Mouse (Mus musculus) intestine, postnatal 0 days (tissue): ENCODE measurements around the gene Ptbp3. TPM values are rescaled to one million over a fixed set of nuclear protein-coding genes. Genes with fewer than 3 reads are reported as not detected.

Experiments used
- ATAC-seq: fragments of 200-750 bp; cut with Nextera tagmentation; 2 replicates; pipeline ENCODE4 v1.8.0; 2017; ENCODE audit warnings: mild to moderate bottlenecking, moderate TSS enrichment, moderate library complexity
- H3K27ac ChIP-seq: fragments of 300-500 bp; sonication (generic); 2 replicates; pipeline ENCODE4 v1.5.1; 2014; ENCODE audit warnings: mild to moderate bottlenecking, low read depth, low read length, moderate library complexity
- H3K27me3 ChIP-seq: fragments of 300-500 bp; sonication (generic); replicated peaks from 2 replicates; pipeline ENCODE4 v1.6.1; 2014; ENCODE audit warnings: low read length, mixed read lengths; ENCODE audit not compliant: control insufficient read depth, insufficient read depth
- H3K36me3 ChIP-seq: fragments of 300-500 bp; sonication (generic); 2 replicates; pipeline ENCODE4 v1.6.1; 2014; ENCODE audit warnings: mild to moderate bottlenecking, moderate library complexity; ENCODE audit not compliant: control insufficient read depth, insufficient read depth
- H3K4me1 ChIP-seq: fragments of 300-500 bp; sonication (generic); replicated peaks from 2 replicates; pipeline ENCODE4 v1.6.1; 2014; ENCODE audit warnings: antibody characterized with exemption, low read length, mixed read lengths; ENCODE audit not compliant: control insufficient read depth, insufficient read depth
- H3K4me2 ChIP-seq: fragments of 300-500 bp; sonication (generic); replicated peaks from 2 replicates; pipeline ENCODE4 v1.6.1; 2014; ENCODE audit warnings: low read depth, mild to moderate bottlenecking, moderate library complexity
- H3K4me3 ChIP-seq: fragments of 300-500 bp; sonication (generic); 2 replicates; pipeline ENCODE4 v1.5.1; 2014; ENCODE audit warnings: low read depth, low read length
- H3K9ac ChIP-seq: fragments of 300-500 bp; sonication (generic); 2 replicates; pipeline ENCODE4 v1.6.1; 2014; ENCODE audit warnings: mild to moderate bottlenecking, low read depth, low read length
- H3K9me3 ChIP-seq: fragments of 300-500 bp; sonication (generic); 2 replicates; pipeline ENCODE4 v1.6.1; 2016; ENCODE audit warnings: mixed run types; ENCODE audit not compliant: control insufficient read depth
- CTCF ChIP-seq: sonication (generic); IDR thresholded peaks from 2 replicates; pipeline ENCODE4 v1.5.1; 2016; ENCODE audit warnings: low read depth, mild to moderate bottlenecking, control low read depth, antibody characterized with exemption, moderate library complexity
- WGBS: fragments of 180-500 bp; shearing (Covaris S2); extraction: QIAGEN DNeasy Blood & Tissue Kit; methylation state at CpG from one replicate; pipeline ENCODE4 v1.1.7; 2014; 5-methylcytosine and 5-hydroxymethylcytosine counted together
- polyA plus RNA-seq: library from polyadenylated mRNA; unstranded; fragments of >200 nt; fragmentation: Nextera tagmentation; extraction: Ambion mirVana; gene quantifications from 2 replicates; pipeline ENCODE4 v1.2.1, GENCODE M21; 2015

Ptbp3 gene
- polyA plus RNA-seq, 1 experiment from 2014 or later = 67.9 TPM

GRCm38 (mm10) chr4:59535624-59536023 is 13.5 kb downstream of the Ptbp3 start:
- Histone ChIP-seq H3K9ac (no peak overlapping the region), H3K36me3 (0 out of 2 replicates have a peak, but pooled peaks cover 3% of the 10 kb centered on the region), H3K4me1 (no peaks in the 10 kb centered on the region), H3K4me3 (no peak overlapping the region), H3K27me3 (no peaks in the 10 kb centered on the region), H3K4me2 (no peak overlapping the region), H3K27ac (no peak overlapping the region), H3K9me3 (no peaks in the 10 kb centered on the region)
- no peak for ATAC-seq
- TF ChIP-seq CTCF = no peak

- no peaks in the 10 kb centered on the region for H3K27me3 ChIP-seq
- no peaks in the 10 kb centered on the region for H3K36me3 ChIP-seq
- TF ChIP-seq CTCF = no peak
- no peak overlapping the region for H3K4me3 ChIP-seq
- H3K9me3 ChIP-seq = no peaks in the 10 kb centered on the region
- no peak for ATAC-seq
- WGBS = 73% methylated on average over 2 of the region's 2 CpGs
- no peak overlapping the region for H3K9ac ChIP-seq
- no peak overlapping the region for H3K27ac ChIP-seq
- no peak overlapping the region for H3K4me2 ChIP-seq
- H3K4me1 ChIP-seq = peaks cover 4% of the 10 kb centered on the region; the same call in 1 of the 2 replicates
Measured at GRCm38 (mm10) chr4:59533268-59533667, 15.9 kb downstream of the Ptbp3 start.

- TF ChIP-seq CTCF = no peak
- WGBS = 73% methylated on average over 1 of the region's 1 CpGs
- peak; percentile 74 for ATAC-seq
Measured at GRCm38 (mm10) chr4:59531172-59531571, 18.0 kb downstream of the Ptbp3 start.

GRCm38 (mm10) chr4:59527470-59527869 is 21.7 kb downstream of the Ptbp3 start:
- 60% methylated on average over 3 of the region's 3 CpGs for WGBS
- peaks cover 11% of the 10 kb centered on the region for H3K36me3 ChIP-seq

More at GRCm38 (mm10) chr4:59531172-59531571, 18.0 kb downstream of the Ptbp3 start:
- Histone ChIP-seq H3K4me3 (no peak overlapping the region), H3K27ac (no peak overlapping the region), H3K9ac (no peak overlapping the region), H3K4me2 (no peak overlapping the region), H3K9me3 (no peaks in the 10 kb centered on the region), H3K27me3 (no peaks in the 10 kb centered on the region), H3K36me3 (no peaks in the 10 kb centered on the region), H3K4me1 (peaks cover 4% of the 10 kb centered on the region; the same call in 1 of the 2 replicates)

GRCm38 (mm10) chr4:59526728-59527127 is 22.4 kb downstream of the Ptbp3 start:
- 28% methylated on average over 2 of the region's 2 CpGs for WGBS
- Histone ChIP-seq H3K4me3 (no peak overlapping the region), H3K27me3 (no peaks in the 10 kb centered on the region), H3K27ac (no peak overlapping the region), H3K4me2 (no peak overlapping the region), H3K36me3 (peaks cover 11% of the 10 kb centered on the region), H3K9ac (no peak overlapping the region), H3K9me3 (no peaks in the 10 kb centered on the region), H3K4me1 (peaks cover 4% of the 10 kb centered on the region; the same call in 1 of the 2 replicates)
- no peak for ATAC-seq
- no peak for TF ChIP-seq CTCF

More at GRCm38 (mm10) chr4:59527470-59527869, 21.7 kb downstream of the Ptbp3 start:
- H3K4me1 ChIP-seq = peaks cover 4% of the 10 kb centered on the region; the same call in 1 of the 2 replicates
- H3K27ac ChIP-seq = no peak overlapping the region
- H3K9ac ChIP-seq = no peak overlapping the region
- H3K9me3 ChIP-seq = no peaks in the 10 kb centered on the region
- no peak; the same call in 1 of the 2 replicates for ATAC-seq
- H3K4me3 ChIP-seq = no peak overlapping the region
- H3K4me2 ChIP-seq = no peak overlapping the region
- no peaks in the 10 kb centered on the region for H3K27me3 ChIP-seq
- no peak for TF ChIP-seq CTCF

- ATAC-seq = no peak
- Histone ChIP-seq H3K9ac (no peak overlapping the region), H3K36me3 (peaks cover 11% of the 10 kb centered on the region), H3K9me3 (no peaks in the 10 kb centered on the region), H3K4me3 (no peak overlapping the region), H3K4me2 (no peak overlapping the region), H3K4me1 (peaks cover 4% of the 10 kb centered on the region; the same call in 1 of the 2 replicates), H3K27me3 (no peaks in the 10 kb centered on the region), H3K27ac (no peak overlapping the region)
- WGBS = 41% methylated on average over 3 of the region's 3 CpGs
- no peak for TF ChIP-seq CTCF
Measured at GRCm38 (mm10) chr4:59524875-59525274, 24.3 kb downstream of the Ptbp3 start.

GRCm38 (mm10) chr4:59510321-59510720 is 38.8 kb downstream of the Ptbp3 start:
- Histone ChIP-seq H3K9ac (no peak overlapping the region), H3K4me3 (no peak overlapping the region), H3K9me3 (no peaks in the 10 kb centered on the region), H3K4me2 (no peak overlapping the region), H3K4me1 (no peaks in the 10 kb centered on the region), H3K27ac (no peak overlapping the region), H3K27me3 (no peaks in the 10 kb centered on the region), H3K36me3 (peaks cover 43% of the 10 kb centered on the region)
- ATAC-seq = no peak
- no peak for TF ChIP-seq CTCF
